Mouse (Mus musculus) forebrain, embryonic 14.5 days (tissue): ENCODE measurements around the gene Defb3. TPM values are rescaled to one million over a fixed set of nuclear protein-coding genes. Genes with fewer than 3 reads are reported as not detected.
"Not testable (repeated sequence)": the region's sequence is repeated elsewhere in the genome, so short reads cannot be mapped to it uniquely, and the experiment has no call there.

Source experiments
- ATAC-seq: fragments of 200-750 bp; cut with Nextera tagmentation; 2 replicates; pipeline ENCODE4 v1.8.0; 2017; ENCODE audit warnings: mild to moderate bottlenecking, moderate library complexity
- DNase-seq: peaks from one replicate; pipeline ENCODE4 v3.0.0-alpha.2; 2015; ENCODE audit warnings: low spot score
- H3K27ac ChIP-seq: fragments of 300-500 bp; sonication (generic); 2 replicates; pipeline ENCODE4 v1.5.1; 2014; ENCODE audit warnings: low read depth, mild to moderate bottlenecking, control low read depth, low read length, moderate library complexity
- H3K27me3 ChIP-seq: fragments of 300-500 bp; sonication (generic); replicated peaks from 2 replicates; pipeline ENCODE4 v1.6.1; 2014; ENCODE audit warnings: low read length, control low read depth, mixed read lengths; ENCODE audit not compliant: control insufficient read depth, insufficient read depth
- H3K36me3 ChIP-seq: fragments of 300-500 bp; sonication (generic); 2 replicates; pipeline ENCODE4 v1.6.1; 2014; ENCODE audit warnings: low read length, control low read depth; ENCODE audit not compliant: control insufficient read depth, insufficient read depth
- H3K4me1 ChIP-seq: fragments of 300-500 bp; sonication (generic); 2 replicates; pipeline ENCODE4 v1.6.1; 2014; ENCODE audit warnings: antibody characterized with exemption, low read length, control low read depth; ENCODE audit not compliant: control insufficient read depth, insufficient read depth
- H3K4me2 ChIP-seq: fragments of 300-500 bp; sonication (generic); 2 replicates; pipeline ENCODE4 v1.6.1; 2014; ENCODE audit warnings: mild to moderate bottlenecking, control low read depth, low read length
- H3K4me3 ChIP-seq: fragments of 300-500 bp; sonication (generic); 2 replicates; pipeline ENCODE4 v1.5.1; 2014; ENCODE audit warnings: low read depth, low read length, control low read depth
- H3K9ac ChIP-seq: fragments of 300-500 bp; sonication (generic); 2 replicates; pipeline ENCODE4 v1.6.1; 2014; ENCODE audit warnings: mild to moderate bottlenecking, low read length, control low read depth, moderate library complexity
- H3K9me3 ChIP-seq: fragments of 300-500 bp; sonication (generic); replicated peaks from 2 replicates; pipeline ENCODE4 v1.6.1; 2016; ENCODE audit warnings: low read length, control low read depth, mixed read lengths; ENCODE audit not compliant: control insufficient read depth
- WGBS: fragments of 180-500 bp; shearing (Covaris S2); extraction: QIAGEN DNeasy Blood & Tissue Kit; methylation state at CpG from one replicate; pipeline ENCODE4 v1.1.7; 2014; 5-methylcytosine and 5-hydroxymethylcytosine counted together
- polyA plus RNA-seq: library from polyadenylated mRNA; unstranded; fragments of >200 nt; fragmentation: Nextera tagmentation; extraction: Ambion mirVana; gene quantifications from 2 replicates; pipeline ENCODE4 v1.2.1, GENCODE M21; 2014

The Defb3 gene
- polyA plus RNA-seq: not detected in 2 replicates

DNA sequence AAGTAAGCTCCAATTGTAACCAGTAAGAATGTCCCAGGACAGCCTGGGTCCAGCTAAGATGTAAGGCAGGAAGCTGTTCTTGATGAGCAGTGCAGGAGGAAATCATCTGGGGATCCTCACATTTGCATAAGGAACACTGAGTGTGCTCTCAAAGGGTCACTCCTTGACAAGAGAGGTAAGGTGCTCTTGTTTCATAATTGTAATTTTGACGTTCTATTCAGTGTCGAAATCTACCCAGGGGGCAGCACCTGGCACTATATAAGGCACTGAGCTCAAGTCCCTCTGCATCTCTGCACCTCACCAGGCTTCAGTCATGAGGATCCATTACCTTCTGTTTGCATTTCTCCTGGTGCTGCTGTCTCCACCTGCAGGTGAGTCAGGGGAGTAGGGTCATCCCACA, at the start of gene Defb3:
Gene Defb3, plus strand, starts transcription at position 301 of the 400 bp plus-strand sequence.
- not testable (repeated sequence) for ATAC-seq, H3K36me3 ChIP-seq, H3K4me1 ChIP-seq, DNase-seq, H3K4me3 ChIP-seq, H3K27me3 ChIP-seq, H3K4me2 ChIP-seq, H3K9ac ChIP-seq, H3K27ac ChIP-seq, H3K9me3 ChIP-seq
- WGBS: 53% methylated on average over 2 of the region's 2 CpGs

DNA sequence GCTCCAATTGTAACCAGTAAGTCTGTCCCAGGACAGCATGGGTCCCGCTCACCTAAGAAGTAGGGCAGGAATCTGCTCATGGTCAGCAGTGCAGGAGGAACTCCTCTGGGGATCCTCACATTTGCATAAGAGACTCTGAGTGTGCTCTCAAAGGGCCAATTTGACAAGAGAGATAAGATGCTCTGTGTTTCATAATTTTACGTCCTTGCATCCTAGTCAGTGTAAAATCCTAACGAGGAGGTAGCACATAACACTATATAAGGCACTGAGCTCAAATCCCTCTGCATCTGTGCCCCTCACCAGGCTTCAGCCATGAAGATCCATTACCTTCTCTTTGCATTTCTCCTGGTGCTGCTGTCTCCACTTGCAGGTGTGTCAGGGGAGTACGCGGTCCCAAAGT, 45.9 kb upstream of the Defb3 start, which contains the start of gene Defb5:
Gene Defb5, plus strand, starts transcription at position 301 of the 400 bp plus-strand sequence.
- H3K4me3 ChIP-seq: no peak within 1 kb of the TSS
- no peak for DNase-seq
- H3K9me3 ChIP-seq: no peaks in the 10 kb centered on the region
- no peak within 1 kb of the TSS for H3K9ac ChIP-seq
- no peak for ATAC-seq
- no peaks in the 10 kb centered on the region for H3K36me3 ChIP-seq
- no peak within 1 kb of the TSS for H3K27ac ChIP-seq
- H3K27me3 ChIP-seq: no peaks in the 10 kb centered on the region
- no peaks in the 10 kb centered on the region for H3K4me1 ChIP-seq
- H3K4me2 ChIP-seq: no peak within 1 kb of the TSS
- 94% methylated on average over 5 of the region's 5 CpGs for WGBS

DNA sequence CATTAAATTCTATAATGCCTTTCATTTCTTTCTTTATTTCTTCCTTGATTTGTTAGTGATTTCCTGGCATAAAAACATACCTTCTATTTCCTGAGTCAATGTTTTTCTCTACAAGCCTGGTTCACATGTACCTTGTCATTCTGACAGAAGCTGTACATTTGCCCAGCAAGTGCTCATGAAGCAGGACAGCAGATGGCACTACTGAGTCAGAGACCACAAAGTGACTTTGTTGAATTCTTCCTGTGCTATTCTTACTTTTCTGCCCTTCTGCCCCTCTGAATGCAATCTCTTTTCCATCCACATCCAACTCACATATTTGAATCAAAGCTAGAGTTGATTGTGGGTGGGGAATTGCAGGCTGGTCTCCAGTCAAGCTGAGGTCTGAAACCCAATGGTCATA, 35.0 kb upstream of the Defb3 start:
- ATAC-seq: no peak
- Histone ChIP-seq H3K4me2 (no peak overlapping the region), H3K9me3 (no peaks in the 10 kb centered on the region), H3K27me3 (no peaks in the 10 kb centered on the region), H3K4me3 (no peak overlapping the region), H3K36me3 (no peaks in the 10 kb centered on the region), H3K4me1 (no peaks in the 10 kb centered on the region), H3K9ac (no peak overlapping the region), H3K27ac (no peak overlapping the region)
- DNase-seq: no peak

DNA sequence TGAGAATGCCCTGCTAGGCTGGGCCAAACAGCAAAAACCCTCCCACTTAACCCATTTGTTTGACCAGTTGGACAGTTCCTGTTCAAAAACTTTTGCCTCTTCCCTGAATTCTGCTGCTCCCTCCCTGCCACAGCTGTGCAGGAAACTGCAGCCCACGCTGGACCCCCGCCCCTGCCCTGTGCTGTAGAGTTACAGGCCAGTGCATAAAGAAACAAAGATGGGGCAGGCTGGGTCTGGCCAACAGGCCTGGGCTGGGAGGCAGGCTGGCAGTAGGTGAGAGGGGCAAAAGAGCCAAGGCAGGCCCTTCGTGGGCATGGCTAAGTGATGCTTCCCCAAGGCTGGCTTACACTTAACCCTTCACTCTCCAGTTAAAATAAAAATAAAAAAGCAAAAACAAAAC, 33.5 kb upstream of the Defb3 start:
- DNase-seq: no peak
- no peaks in the 10 kb centered on the region for H3K36me3 ChIP-seq
- no peak for ATAC-seq
- no peak overlapping the region for H3K27ac ChIP-seq
- H3K4me2 ChIP-seq: no peak overlapping the region
- no peaks in the 10 kb centered on the region for H3K4me1 ChIP-seq
- H3K9me3 ChIP-seq: no peaks in the 10 kb centered on the region
- no peak overlapping the region for H3K4me3 ChIP-seq
- 52% methylated on average over 3 of the region's 3 CpGs for WGBS
- H3K27me3 ChIP-seq: no peaks in the 10 kb centered on the region
- no peak overlapping the region for H3K9ac ChIP-seq

DNA sequence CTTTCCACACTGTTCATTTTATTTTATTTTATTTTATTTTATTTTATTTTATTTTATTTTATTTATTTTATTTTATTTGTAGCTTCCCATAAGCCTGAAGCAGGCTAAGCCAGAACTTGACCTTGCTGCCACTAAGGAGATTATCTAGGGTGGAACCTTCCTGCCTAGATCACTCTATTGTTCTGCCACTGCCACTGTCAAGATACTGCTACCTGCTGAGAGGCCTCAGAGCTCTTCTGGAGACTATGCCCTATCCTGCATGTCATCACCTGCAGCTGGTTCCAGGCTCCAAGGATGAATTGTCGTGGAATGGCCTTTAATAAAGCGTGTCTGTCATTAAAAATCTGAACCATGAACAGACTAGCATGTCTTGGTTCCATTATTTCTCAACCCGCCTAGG, 5.2 kb downstream of the Defb3 start:
- H3K4me3 ChIP-seq, H3K27me3 ChIP-seq, H3K4me2 ChIP-seq, H3K27ac ChIP-seq, H3K9me3 ChIP-seq, H3K9ac ChIP-seq, H3K36me3 ChIP-seq, DNase-seq, ATAC-seq, H3K4me1 ChIP-seq: not testable (repeated sequence)
- WGBS: 64% methylated on average over 3 of the region's 3 CpGs

DNA sequence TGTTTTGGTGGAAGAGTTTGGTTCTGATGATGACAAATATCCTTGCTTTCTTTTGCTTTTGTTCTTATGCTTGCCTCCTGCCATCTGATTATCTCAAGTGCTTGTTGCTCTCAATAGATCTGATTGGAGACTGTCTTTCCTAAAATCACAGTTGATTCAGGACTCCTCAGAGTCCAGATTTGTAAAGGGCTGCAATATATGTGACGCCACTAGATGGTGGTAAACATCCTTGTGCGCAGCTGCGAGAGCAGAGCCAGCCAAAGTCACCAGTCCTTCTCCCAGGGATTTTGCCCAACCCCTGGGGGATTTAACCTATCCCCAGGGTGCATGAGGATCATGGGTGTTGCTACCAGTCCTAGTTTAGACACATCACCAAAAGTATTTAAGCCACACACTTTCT, 38.7 kb downstream of the Defb3 start:
- Histone ChIP-seq H3K9me3 (no peaks in the 10 kb centered on the region), H3K4me3 (no peak overlapping the region), H3K4me1 (no peaks in the 10 kb centered on the region), H3K9ac (no peak overlapping the region), H3K36me3 (no peaks in the 10 kb centered on the region), H3K4me2 (no peak overlapping the region), H3K27me3 (no peaks in the 10 kb centered on the region), H3K27ac (no peak overlapping the region)
- ATAC-seq (no peak), DNase-seq (peak; percentile 4)
- 11% methylated on average over 3 of the region's 3 CpGs for WGBS

Other genes with a start within 250 kb of the Defb3 start
- not detected in 2 replicates for gene Defb39, start 228.6 kb upstream of the Defb3 start, polyA plus RNA-seq
- not detected in 2 replicates for gene Defb12, start 178.5 kb upstream of the Defb3 start, polyA plus RNA-seq
- not detected in 2 replicates for gene Defb34, start 169.6 kb upstream of the Defb3 start, polyA plus RNA-seq
- gene Gm45826, start 152.6 kb upstream of the Defb3 start, polyA plus RNA-seq: not detected in 2 replicates
- gene Defb14, start 99.0 kb upstream of the Defb3 start, polyA plus RNA-seq: not detected in 2 replicates
- not detected in 2 replicates for gene Defb4, start 94.7 kb upstream of the Defb3 start, polyA plus RNA-seq
- not detected in 2 replicates for gene Defb6, start 67.9 kb upstream of the Defb3 start, polyA plus RNA-seq
- not detected in 2 replicates for gene Defb46, start 53.4 kb upstream of the Defb3 start, polyA plus RNA-seq
- not detected in 2 replicates for gene Defb5, start 45.8 kb upstream of the Defb3 start, polyA plus RNA-seq
- gene Defb8, start 154.2 kb downstream of the Defb3 start, polyA plus RNA-seq: not detected in 2 replicates
- not detected in 2 replicates for gene Defb7, start 201.7 kb downstream of the Defb3 start, polyA plus RNA-seq